Mouse (Mus musculus): ENCODE measurements around the gene Ubp1.

DNA sequence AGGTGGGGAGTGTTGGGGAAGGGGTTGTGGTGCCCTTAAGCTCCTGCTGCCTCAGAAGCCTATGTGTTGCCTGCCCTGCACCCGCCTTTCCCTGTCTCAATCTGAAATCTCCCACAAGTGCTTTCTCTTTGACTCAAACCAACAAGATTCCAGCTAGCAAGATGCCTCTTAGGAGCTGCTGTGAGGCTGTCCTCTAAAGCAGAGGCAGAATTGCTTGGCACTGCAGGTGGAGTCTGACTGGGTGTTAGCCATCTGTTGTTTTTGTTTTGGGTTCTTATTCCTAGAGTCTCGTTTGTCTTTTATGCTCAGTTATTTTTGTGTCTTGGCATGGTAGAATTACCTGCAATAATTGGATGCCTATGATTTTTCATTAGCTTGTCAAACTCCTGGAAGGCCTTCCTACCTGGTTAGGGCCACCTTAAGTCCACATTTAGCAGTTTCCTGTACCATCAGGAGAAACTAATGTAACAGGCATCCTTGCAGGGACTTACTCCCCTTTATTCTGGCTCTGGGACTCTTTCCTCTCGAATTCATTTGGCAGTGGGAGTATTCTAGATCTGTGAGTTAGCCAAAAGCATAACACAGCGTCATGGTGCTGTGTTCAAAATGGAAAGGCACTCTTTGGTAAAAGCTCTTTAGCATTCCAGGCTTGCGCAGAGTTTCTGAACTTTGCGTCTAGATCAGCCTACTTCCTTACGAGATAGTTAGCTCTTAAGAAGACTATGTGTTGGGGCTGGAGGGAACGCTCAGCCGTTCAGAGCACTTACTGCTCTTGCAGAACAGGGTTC lies 8.5 kb downstream of the Ubp1 start:
- TF ChIP-seq CTCF (IDR thresholded peaks at IDR 0.05; ENCODE audit: borderline replicate concordance, insufficient read depth, low read length) (no peak), POLR2A (IDR thresholded peaks at IDR 0.05; ENCODE audit: low read depth, low read length) (no peak)

All from embryonic fibroblast, embryonic 13.5 days (primary cell).